Mouse (Mus musculus) gastrocnemius, adult 2 months (tissue): Measurements from ENCODE around the gene Bms1. TPM values are rescaled to one million over a fixed set of nuclear protein-coding genes. Genes with fewer than 3 reads are reported as not detected.

Experiments
- DNase-seq: peaks from one replicate; pipeline ENCODE4 v3.0.0; 2022
- H3K27ac ChIP-seq: fragments of 200-600 bp; 2 replicates; pipeline ENCODE4 v1.8.1; 2022; ENCODE audit warnings: mild to moderate bottlenecking
- H3K4me3 ChIP-seq: fragments of 200-600 bp; 2 replicates; pipeline ENCODE4 v1.8.1; 2022; ENCODE audit warnings: mild to moderate bottlenecking, moderate library complexity
- CTCF ChIP-seq: fragments of 200-600 bp; IDR thresholded peaks from 2 replicates; pipeline ENCODE4 v1.8.1; 2022; ENCODE audit warnings: antibody characterized with exemption, mild to moderate bottlenecking, moderate library complexity
- intact Hi-C: fragments of 180-260 bp; cut with DNase I; formaldehyde crosslinking; loops from one replicate; pipeline ENCODE4 v1.15.1; 2025
- total RNA-seq, 2 experiments: library from RNA; stranded (reverse); gene quantifications; 2 replicates each; pipeline ENCODE4 v1.2.3; 2021

Gene Bms1
- total RNA-seq, 2 experiments from 2014 or later, result 26.3 to 27.0 TPM

- no peak for DNase-seq
- Histone ChIP-seq H3K4me3 (no peak overlapping the region), H3K27ac (no peak overlapping the region)
- no peak for TF ChIP-seq CTCF
- intact Hi-C loops, result no loop called here
Measured at GRCm38 (mm10) chr6:118381234-118381633, 38.0 kb downstream of the Bms1 start.

GRCm38 (mm10) chr6:118380630-118381029 lies 38.6 kb downstream of the Bms1 start:
- no peak overlapping the region for H3K27ac ChIP-seq
- TF ChIP-seq CTCF, result no peak
- intact Hi-C loops, result no loop called here
- DNase-seq, result no peak
- H3K4me3 ChIP-seq, result no peak overlapping the region

- Histone ChIP-seq H3K4me3 (no peak overlapping the region), H3K27ac (no peak overlapping the region)
- TF ChIP-seq CTCF, result peak; percentile 93
- peak; percentile 74 for DNase-seq
- intact Hi-C loops, result loop anchor here (1.0 kb wide), 2 partner anchors 184 to 200 kb away; no protein-coding TSS in a partner anchor
Measured at GRCm38 (mm10) chr6:118379451-118380167, 39.7 kb downstream of the Bms1 start.

- DNase-seq, result no peak
- Histone ChIP-seq H3K4me3 (no peak overlapping the region), H3K27ac (no peak overlapping the region)
- intact Hi-C loops, result no loop called here
- TF ChIP-seq CTCF, result no peak
Measured at GRCm38 (mm10) chr6:118377611-118378010, 41.7 kb downstream of the Bms1 start.

GRCm38 (mm10) chr6:118376023-118376422 lies 43.3 kb downstream of the Bms1 start:
- intact Hi-C loops, result no loop called here
- no peak overlapping the region for H3K4me3 ChIP-seq
- DNase-seq, result peak; percentile 35
- H3K27ac ChIP-seq, result no peak overlapping the region
- no peak for TF ChIP-seq CTCF

- intact Hi-C loops, result no loop called here
- Histone ChIP-seq H3K4me3 (no peak overlapping the region), H3K27ac (no peak overlapping the region)
- DNase-seq, result no peak
- TF ChIP-seq CTCF, result no peak
Measured at GRCm38 (mm10) chr6:118375457-118375856, 43.8 kb downstream of the Bms1 start.

- Histone ChIP-seq H3K4me3 (no peak overlapping the region), H3K27ac (no peak overlapping the region)
- intact Hi-C loops, result no loop called here
- no peak for TF ChIP-seq CTCF
- no peak for DNase-seq
Measured at GRCm38 (mm10) chr6:118375026-118375425, 44.2 kb downstream of the Bms1 start.

GRCm38 (mm10) chr6:118373294-118373693 lies 46.0 kb downstream of the Bms1 start:
- no peak overlapping the region for H3K4me3 ChIP-seq
- no peak overlapping the region for H3K27ac ChIP-seq
- intact Hi-C loops, result no loop called here
- TF ChIP-seq CTCF, result peak; percentile 78
- peak; percentile 75 for DNase-seq

GRCm38 (mm10) chr6:118372794-118373193 lies 46.5 kb downstream of the Bms1 start:
- intact Hi-C loops, result no loop called here
- TF ChIP-seq CTCF, result no peak

GRCm38 (mm10) chr6:118367502-118367901 lies 51.8 kb downstream of the Bms1 start:
- Histone ChIP-seq H3K4me3 (no peak overlapping the region), H3K27ac (no peak overlapping the region)
- DNase-seq, result no peak
- TF ChIP-seq CTCF, result no peak
- intact Hi-C loops, result no loop called here

More at GRCm38 (mm10) chr6:118372794-118373193, 46.5 kb downstream of the Bms1 start:
- Histone ChIP-seq H3K4me3 (no peak overlapping the region), H3K27ac (no peak overlapping the region)
- no peak for DNase-seq

- no peak overlapping the region for H3K4me3 ChIP-seq
- intact Hi-C loops, result no loop called here
- no peak overlapping the region for H3K27ac ChIP-seq
- no peak for DNase-seq
- TF ChIP-seq CTCF, result no peak
Measured at GRCm38 (mm10) chr6:118366196-118366595, 53.1 kb downstream of the Bms1 start.

- DNase-seq, result no peak
- intact Hi-C loops, result no loop called here
- no peak for TF ChIP-seq CTCF
- H3K27ac ChIP-seq, result no peak overlapping the region
- H3K4me3 ChIP-seq, result no peak overlapping the region
Measured at GRCm38 (mm10) chr6:118365781-118366180, 53.5 kb downstream of the Bms1 start.

- no peak for TF ChIP-seq CTCF
- H3K4me3 ChIP-seq, result no peak overlapping the region
- intact Hi-C loops, result no loop called here
Measured at GRCm38 (mm10) chr6:118350342-118350741, 68.9 kb downstream of the Bms1 start.

GRCm38 (mm10) chr6:118348186-118348585 lies 71.1 kb downstream of the Bms1 start:
- DNase-seq, result no peak
- H3K4me3 ChIP-seq, result no peak overlapping the region
- TF ChIP-seq CTCF, result no peak
- intact Hi-C loops, result no loop called here
- H3K27ac ChIP-seq, result no peak overlapping the region

More at GRCm38 (mm10) chr6:118350342-118350741, 68.9 kb downstream of the Bms1 start:
- no peak overlapping the region for H3K27ac ChIP-seq
- DNase-seq, result no peak
